Mouse (Mus musculus): ENCODE results near the gene Kirrel3. TPM values are rescaled to one million over a fixed set of nuclear protein-coding genes. Genes with fewer than 3 reads are reported as not detected.

Gene Kirrel3
- polyA plus RNA-seq, 1 experiment = not detected

DNA sequence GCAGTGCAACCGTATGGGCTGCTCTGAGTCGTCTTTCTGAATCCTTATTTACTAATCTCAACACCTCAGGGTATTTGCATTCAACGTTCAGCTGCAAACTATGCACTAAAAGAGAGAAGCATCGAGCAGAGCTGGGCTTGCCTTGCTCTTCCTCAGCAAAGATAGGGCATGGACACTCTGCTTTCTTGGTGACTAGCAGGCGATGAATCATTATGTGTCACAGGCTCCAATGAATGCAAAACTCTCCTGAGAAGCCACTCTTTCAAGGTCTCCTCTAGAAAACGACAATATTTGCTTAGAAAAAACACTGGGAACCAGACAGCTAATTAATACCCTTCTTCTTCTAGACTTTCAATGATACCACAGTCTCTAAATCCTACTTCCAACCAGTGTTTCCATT is 223.0 kb downstream of the Kirrel3 start:
- no peak overlapping the region for H3K4me3 ChIP-seq (replicated peaks)
- no peak for TF ChIP-seq TAL1 (IDR thresholded peaks at IDR 0.05; ENCODE audit: low read length)
- TF ChIP-seq GATA1 (IDR thresholded peaks at IDR 0.05; ENCODE audit: low read length) = no peak
- no peaks in the 10 kb centered on the region for H3K9me3 ChIP-seq (ENCODE audit: control insufficient read depth, low read length)
- H3K27me3 ChIP-seq (ENCODE audit: control insufficient read depth) = no peaks in the 10 kb centered on the region
- no peaks in the 10 kb centered on the region for H3K36me3 ChIP-seq (ENCODE audit: control insufficient read depth)
- H3K4me1 ChIP-seq (ENCODE audit: control insufficient read depth) = no peaks in the 10 kb centered on the region

DNA sequence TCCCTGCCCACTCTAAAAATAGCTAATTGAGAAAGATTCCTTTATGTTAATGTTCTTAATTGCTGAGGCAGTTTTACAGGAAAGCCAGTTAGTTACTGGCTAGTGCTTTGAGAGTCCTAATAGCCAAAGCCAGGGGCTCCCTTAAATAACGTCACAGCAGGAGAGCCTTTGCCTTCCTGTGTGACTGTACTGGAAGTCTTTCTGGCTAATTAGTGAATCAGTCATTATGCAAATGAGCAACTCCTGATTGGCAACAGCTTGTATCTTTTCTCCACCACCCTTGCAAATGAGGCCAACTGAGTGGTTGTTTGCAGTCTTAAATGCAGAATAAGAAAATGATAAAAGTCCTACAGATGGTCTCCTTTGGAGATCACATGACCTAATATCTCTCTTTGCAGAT is 226.3 kb downstream of the Kirrel3 start:
- Histone ChIP-seq H3K9me3 (ENCODE audit: control insufficient read depth, low read length) (no peaks in the 10 kb centered on the region), H3K4me1 (ENCODE audit: control insufficient read depth) (no peaks in the 10 kb centered on the region), H3K4me3 (replicated peaks) (no peak overlapping the region), H3K36me3 (ENCODE audit: control insufficient read depth) (no peaks in the 10 kb centered on the region), H3K27me3 (ENCODE audit: control insufficient read depth) (no peaks in the 10 kb centered on the region)
- TF ChIP-seq GATA1 (IDR thresholded peaks at IDR 0.05; ENCODE audit: low read length) (no peak), TAL1 (IDR thresholded peaks at IDR 0.05; ENCODE audit: low read length) (no peak)

DNA sequence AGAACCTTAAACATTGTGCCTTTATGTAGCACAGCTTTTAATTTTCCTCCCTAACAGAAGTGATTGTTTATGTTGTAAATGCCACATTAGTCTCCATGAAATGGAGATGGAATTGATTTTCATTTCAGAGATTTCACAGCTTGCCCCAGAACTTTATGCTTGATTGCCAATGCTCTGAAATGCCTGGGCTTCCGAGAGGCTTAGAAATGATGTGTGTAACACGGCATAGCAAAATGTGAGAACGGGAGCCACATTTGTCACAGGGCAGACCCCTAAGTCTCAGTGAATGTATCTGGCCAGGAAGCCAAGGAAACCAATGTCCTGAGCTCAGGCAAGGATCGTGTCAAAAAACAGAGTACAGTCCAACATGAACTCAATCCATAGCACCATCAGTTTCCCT is 227.3 kb downstream of the Kirrel3 start:
- Histone ChIP-seq H3K4me3 (replicated peaks) (no peak overlapping the region), H3K9me3 (ENCODE audit: control insufficient read depth, low read length) (no peaks in the 10 kb centered on the region), H3K36me3 (ENCODE audit: control insufficient read depth) (no peaks in the 10 kb centered on the region), H3K27me3 (ENCODE audit: control insufficient read depth) (no peaks in the 10 kb centered on the region), H3K4me1 (ENCODE audit: control insufficient read depth) (no peaks in the 10 kb centered on the region)
- TF ChIP-seq GATA1 (IDR thresholded peaks at IDR 0.05; ENCODE audit: low read length) = no peak
- no peak for TF ChIP-seq TAL1 (IDR thresholded peaks at IDR 0.05; ENCODE audit: low read length)

DNA sequence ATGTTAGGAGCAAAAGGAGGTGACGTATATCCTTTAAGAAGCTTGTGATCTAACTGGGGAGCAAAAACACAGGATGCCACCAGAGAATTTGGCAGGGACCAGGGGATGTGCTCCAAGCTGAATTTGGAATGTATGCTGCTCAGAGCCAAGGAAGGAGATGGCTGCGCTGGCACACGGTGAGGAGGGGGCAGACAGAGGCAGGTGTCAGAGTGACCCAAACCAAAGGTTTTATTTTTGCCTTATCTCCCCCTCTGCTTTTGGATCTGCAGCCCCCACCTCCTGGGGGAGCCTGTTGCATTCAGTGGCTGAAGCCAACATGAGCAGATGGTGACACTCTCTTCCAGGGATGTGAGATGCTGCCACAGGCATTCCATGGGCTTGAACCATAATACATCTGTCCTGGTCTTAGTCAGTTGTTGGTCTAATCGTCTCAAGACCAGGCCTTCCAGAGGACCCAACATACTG is 227.8 kb downstream of the Kirrel3 start:
- Histone ChIP-seq H3K4me3 (replicated peaks) (no peak overlapping the region), H3K4me1 (ENCODE audit: control insufficient read depth) (no peaks in the 10 kb centered on the region), H3K9me3 (ENCODE audit: control insufficient read depth, low read length) (no peaks in the 10 kb centered on the region), H3K36me3 (ENCODE audit: control insufficient read depth) (no peaks in the 10 kb centered on the region), H3K27me3 (ENCODE audit: control insufficient read depth) (no peaks in the 10 kb centered on the region)
- TF ChIP-seq GATA1 (IDR thresholded peaks at IDR 0.05; ENCODE audit: low read length) = no peak
- no peak for TF ChIP-seq TAL1 (IDR thresholded peaks at IDR 0.05; ENCODE audit: low read length)

DNA sequence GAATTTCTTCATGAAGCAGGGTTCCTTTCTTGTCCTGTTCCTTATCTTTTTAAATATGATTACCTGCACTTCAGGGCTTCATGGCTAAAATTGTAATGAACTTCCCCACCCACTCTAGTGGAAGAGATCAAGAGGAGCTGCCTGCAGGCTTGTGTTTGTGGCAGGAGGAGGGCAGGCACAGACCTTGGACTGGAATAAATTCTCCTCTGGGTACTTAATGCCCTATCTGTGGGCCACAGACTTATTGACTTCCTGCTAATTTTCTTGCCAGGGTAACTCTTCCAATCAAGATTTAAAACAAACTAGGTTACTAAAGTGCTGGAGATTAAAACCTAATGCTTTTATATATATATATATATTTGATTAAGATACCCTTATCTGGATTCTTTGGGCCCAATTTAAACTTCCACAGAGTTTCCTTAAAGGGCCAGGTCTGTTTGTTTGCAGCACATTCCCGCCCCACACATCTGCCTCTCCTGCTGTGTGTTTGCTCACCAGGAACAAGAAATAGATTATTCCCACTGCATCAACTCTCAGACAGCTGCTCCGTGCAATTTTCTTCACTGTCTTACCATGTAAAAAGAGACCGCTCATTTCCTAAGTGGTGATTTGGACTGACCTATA is 229.4 kb downstream of the Kirrel3 start:
- H3K9me3 ChIP-seq (ENCODE audit: control insufficient read depth, low read length) = no peaks in the 10 kb centered on the region
- H3K4me3 ChIP-seq (replicated peaks) = no peak overlapping the region
- TF ChIP-seq TAL1 (IDR thresholded peaks at IDR 0.05; ENCODE audit: low read length) (no peak), GATA1 (IDR thresholded peaks at IDR 0.05; ENCODE audit: low read length) (no peak)
- no peaks in the 10 kb centered on the region for H3K4me1 ChIP-seq (ENCODE audit: control insufficient read depth)
- H3K36me3 ChIP-seq (ENCODE audit: control insufficient read depth) = no peaks in the 10 kb centered on the region
- no peaks in the 10 kb centered on the region for H3K27me3 ChIP-seq (ENCODE audit: control insufficient read depth)

DNA sequence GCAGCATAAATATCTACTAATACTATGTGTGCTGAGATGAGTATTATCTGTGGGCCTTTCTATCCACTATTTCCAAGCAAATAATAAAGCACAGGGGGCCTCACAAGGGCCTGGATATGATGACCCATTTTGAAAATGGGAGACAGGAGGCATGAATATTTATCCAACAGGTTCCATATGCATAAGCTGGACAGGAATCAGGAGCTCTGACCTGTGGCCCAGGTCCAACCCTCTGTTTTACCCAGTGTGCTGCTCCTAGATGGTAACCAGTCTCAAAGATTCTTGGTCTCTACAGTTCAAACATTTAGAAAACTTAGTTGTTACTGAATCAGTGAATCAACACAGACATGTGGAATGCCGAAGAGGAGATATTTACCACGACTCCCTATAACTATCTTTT is 230.8 kb downstream of the Kirrel3 start:
- H3K27me3 ChIP-seq (ENCODE audit: control insufficient read depth) = no peaks in the 10 kb centered on the region
- no peaks in the 10 kb centered on the region for H3K36me3 ChIP-seq (ENCODE audit: control insufficient read depth)
- H3K9me3 ChIP-seq (ENCODE audit: control insufficient read depth, low read length) = no peaks in the 10 kb centered on the region
- no peak overlapping the region for H3K4me3 ChIP-seq (replicated peaks)
- TF ChIP-seq TAL1 (IDR thresholded peaks at IDR 0.05; ENCODE audit: low read length) (no peak), GATA1 (IDR thresholded peaks at IDR 0.05; ENCODE audit: low read length) (no peak)
- H3K4me1 ChIP-seq (ENCODE audit: control insufficient read depth) = no peaks in the 10 kb centered on the region

DNA sequence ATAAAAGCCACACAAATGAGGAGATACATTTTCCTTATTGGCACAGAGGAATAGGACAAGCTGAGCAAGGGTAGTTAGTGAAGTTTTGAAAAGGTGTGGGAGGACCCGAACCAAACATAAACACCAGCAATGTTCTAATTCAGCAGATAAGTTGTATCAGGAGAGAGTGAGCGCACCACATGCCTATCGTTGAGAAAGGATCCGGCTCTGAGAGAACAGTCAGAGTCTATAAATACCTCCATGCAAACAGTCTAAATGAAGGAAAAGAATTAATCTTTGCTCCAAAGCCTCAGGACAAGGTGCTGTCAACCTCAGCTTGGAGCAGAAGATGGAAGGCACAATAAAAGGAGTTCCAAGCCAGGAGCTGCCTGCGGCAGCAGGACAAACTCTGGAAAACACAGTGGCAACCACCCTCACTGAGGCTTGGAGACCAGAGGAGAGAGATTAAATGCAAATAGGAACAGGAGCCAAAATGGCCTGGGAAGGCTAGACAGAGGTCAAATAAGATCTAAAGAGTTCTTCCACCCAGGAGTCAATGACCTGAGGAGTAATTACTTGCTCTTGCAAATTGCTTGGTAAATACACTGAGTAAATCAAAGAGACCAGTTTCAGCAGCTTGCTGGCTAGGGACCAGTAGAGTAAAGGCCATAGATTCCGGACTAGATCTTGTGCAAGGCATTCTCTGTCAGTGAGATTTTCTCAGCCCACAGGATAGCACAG is 235.9 kb downstream of the Kirrel3 start:
- Histone ChIP-seq H3K27me3 (ENCODE audit: control insufficient read depth) (no peaks in the 10 kb centered on the region), H3K9me3 (ENCODE audit: control insufficient read depth, low read length) (no peaks in the 10 kb centered on the region), H3K4me3 (replicated peaks) (no peak overlapping the region), H3K4me1 (ENCODE audit: control insufficient read depth) (no peaks in the 10 kb centered on the region), H3K36me3 (ENCODE audit: control insufficient read depth) (no peaks in the 10 kb centered on the region)
- no peak for TF ChIP-seq TAL1 (IDR thresholded peaks at IDR 0.05; ENCODE audit: low read length)
- no peak for TF ChIP-seq GATA1 (IDR thresholded peaks at IDR 0.05; ENCODE audit: low read length)

DNA sequence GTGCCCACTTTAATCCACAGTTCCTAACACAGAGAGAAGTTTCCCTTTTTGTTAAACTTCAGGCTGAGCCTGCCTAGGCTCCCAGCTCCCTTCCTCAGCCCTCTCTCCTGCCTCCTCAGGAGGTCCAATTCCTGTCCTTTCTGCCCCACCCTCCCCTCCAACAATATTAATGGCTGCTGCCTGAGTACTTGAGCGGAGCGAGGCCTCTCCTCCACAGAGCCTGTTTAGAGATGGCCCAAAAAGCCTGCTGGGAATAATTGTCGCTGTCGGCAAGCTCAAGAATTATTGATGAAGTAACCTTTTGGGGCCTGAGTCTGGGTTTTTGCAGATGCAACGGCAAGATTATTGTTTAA is 236.5 kb downstream of the Kirrel3 start:
- Histone ChIP-seq H3K9me3 (ENCODE audit: control insufficient read depth, low read length) (no peaks in the 10 kb centered on the region), H3K36me3 (ENCODE audit: control insufficient read depth) (no peaks in the 10 kb centered on the region), H3K27me3 (ENCODE audit: control insufficient read depth) (no peaks in the 10 kb centered on the region), H3K4me1 (ENCODE audit: control insufficient read depth) (no peaks in the 10 kb centered on the region), H3K4me3 (replicated peaks) (no peak overlapping the region)
- TF ChIP-seq TAL1 (IDR thresholded peaks at IDR 0.05; ENCODE audit: low read length) = no peak
- no peak for TF ChIP-seq GATA1 (IDR thresholded peaks at IDR 0.05; ENCODE audit: low read length)

DNA sequence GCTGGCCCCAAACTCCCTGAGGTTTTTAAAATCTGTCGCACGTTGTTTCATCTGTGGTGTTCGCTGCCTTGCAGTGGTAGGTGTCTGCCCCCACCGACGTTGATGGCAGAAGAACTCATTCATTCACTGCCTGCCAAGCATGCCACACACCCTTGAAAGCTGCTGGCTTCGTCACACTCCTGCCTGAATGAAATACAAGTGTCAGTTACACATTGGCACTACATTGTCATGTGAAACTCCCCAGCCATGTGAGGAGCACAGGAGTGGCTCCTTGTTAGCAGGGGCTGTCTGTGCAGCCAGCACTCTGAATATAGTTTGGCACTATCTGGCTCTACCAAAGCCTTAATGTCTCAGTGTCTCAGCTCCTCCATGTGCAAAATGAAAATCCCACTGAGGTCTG is 246.8 kb downstream of the Kirrel3 start:
- no peak overlapping the region for H3K4me3 ChIP-seq (replicated peaks)
- TF ChIP-seq GATA1 (IDR thresholded peaks at IDR 0.05; ENCODE audit: low read length) (no peak), TAL1 (IDR thresholded peaks at IDR 0.05; ENCODE audit: low read length) (no peak)
- H3K4me1 ChIP-seq (ENCODE audit: control insufficient read depth) = no peaks in the 10 kb centered on the region
- no peaks in the 10 kb centered on the region for H3K36me3 ChIP-seq (ENCODE audit: control insufficient read depth)
- H3K9me3 ChIP-seq (ENCODE audit: control insufficient read depth, low read length) = no peaks in the 10 kb centered on the region
- no peaks in the 10 kb centered on the region for H3K27me3 ChIP-seq (ENCODE audit: control insufficient read depth)
